Mouse (Mus musculus): ENCODE data around the gene Efna2. TPM values are rescaled to one million over a fixed set of nuclear protein-coding genes. Genes with fewer than 3 reads are reported as not detected.

Gene Efna2
- polyA plus RNA-seq, 1 experiment, result 11.2 TPM

GRCm38 (mm10) chr10:80182547-80182946, 3.3 kb downstream of the Efna2 start:
- peaks cover 5% of the 10 kb centered on the region for H3K4me1 ChIP-seq (ENCODE audit: control insufficient read depth, insufficient read depth, low read length)
- H3K9ac ChIP-seq (ENCODE audit: low read depth, poor library complexity, severe bottlenecking), result no peak overlapping the region
- no peaks in the 10 kb centered on the region for H3K36me3 ChIP-seq (ENCODE audit: control insufficient read depth, insufficient read depth, low read length, poor library complexity, severe bottlenecking)
- H3K9me3 ChIP-seq (replicated peaks; ENCODE audit: control insufficient read depth, insufficient read depth, low read length, poor library complexity, severe bottlenecking), result no peaks in the 10 kb centered on the region
- H3K4me3 ChIP-seq (ENCODE audit: low read depth, low read length), result no peak overlapping the region
- no peaks in the 10 kb centered on the region for H3K27me3 ChIP-seq (ENCODE audit: control insufficient read depth, insufficient read depth, low read length, poor library complexity, severe bottlenecking)
- TF ChIP-seq EP300 (IDR thresholded peaks at IDR 0.05; ENCODE audit: insufficient read depth, low read depth, low read length) (no peak), CTCF (IDR thresholded peaks at IDR 0.05; ENCODE audit: low read depth, low read length) (no peak), POLR2A (IDR thresholded peaks at IDR 0.05; ENCODE audit: insufficient read depth, low read length) (no peak)
- no peak overlapping the region for H3K27ac ChIP-seq (ENCODE audit: insufficient read depth, low read length)

DNA sequence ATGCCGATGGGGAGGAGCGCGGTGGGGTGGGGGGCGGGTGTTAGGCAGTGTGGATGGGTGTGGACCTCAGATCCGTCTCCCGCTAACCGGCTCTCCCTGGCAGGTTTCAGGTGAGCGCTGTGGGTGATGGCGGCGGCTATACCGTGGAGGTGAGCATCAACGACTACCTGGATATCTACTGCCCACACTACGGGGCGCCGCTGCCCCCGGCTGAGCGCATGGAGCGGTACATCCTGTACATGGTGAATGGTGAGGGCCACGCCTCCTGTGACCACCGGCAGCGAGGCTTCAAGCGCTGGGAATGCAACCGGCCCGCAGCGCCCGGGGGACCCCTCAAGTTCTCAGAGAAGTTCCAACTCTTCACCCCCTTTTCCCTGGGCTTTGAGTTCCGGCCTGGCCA, 7.4 kb downstream of the Efna2 start:
- Histone ChIP-seq H3K4me1 (ENCODE audit: control insufficient read depth, insufficient read depth, low read length) (peaks cover 3% of the 10 kb centered on the region), H3K9ac (ENCODE audit: low read depth, poor library complexity, severe bottlenecking) (no peak overlapping the region), H3K9me3 (replicated peaks; ENCODE audit: control insufficient read depth, insufficient read depth, low read length, poor library complexity, severe bottlenecking) (no peaks in the 10 kb centered on the region), H3K27ac (ENCODE audit: insufficient read depth, low read length) (no peak overlapping the region), H3K4me3 (ENCODE audit: low read depth, low read length) (peak overlapping the region; percentile 1; the same call in 1 of the 2 replicates), H3K36me3 (ENCODE audit: control insufficient read depth, insufficient read depth, low read length, poor library complexity, severe bottlenecking) (no peaks in the 10 kb centered on the region), H3K27me3 (ENCODE audit: control insufficient read depth, insufficient read depth, low read length, poor library complexity, severe bottlenecking) (no peaks in the 10 kb centered on the region; the same call in 1 of the 2 replicates)
- TF ChIP-seq POLR2A (IDR thresholded peaks at IDR 0.05; ENCODE audit: insufficient read depth, low read length) (no peak), CTCF (IDR thresholded peaks at IDR 0.05; ENCODE audit: low read depth, low read length) (no peak), EP300 (IDR thresholded peaks at IDR 0.05; ENCODE audit: insufficient read depth, low read depth, low read length) (no peak)

- Histone ChIP-seq H3K4me3 (ENCODE audit: low read depth, low read length) (no peak overlapping the region), H3K9me3 (replicated peaks; ENCODE audit: control insufficient read depth, insufficient read depth, low read length, poor library complexity, severe bottlenecking) (no peaks in the 10 kb centered on the region), H3K9ac (ENCODE audit: low read depth, poor library complexity, severe bottlenecking) (no peak overlapping the region), H3K36me3 (ENCODE audit: control insufficient read depth, insufficient read depth, low read length, poor library complexity, severe bottlenecking) (no peaks in the 10 kb centered on the region), H3K4me1 (ENCODE audit: control insufficient read depth, insufficient read depth, low read length) (peaks cover 3% of the 10 kb centered on the region), H3K27ac (ENCODE audit: insufficient read depth, low read length) (no peak overlapping the region), H3K27me3 (ENCODE audit: control insufficient read depth, insufficient read depth, low read length, poor library complexity, severe bottlenecking) (no peaks in the 10 kb centered on the region; the same call in 1 of the 2 replicates)
- TF ChIP-seq POLR2A (IDR thresholded peaks at IDR 0.05; ENCODE audit: insufficient read depth, low read length) (no peak), CTCF (IDR thresholded peaks at IDR 0.05; ENCODE audit: low read depth, low read length) (no peak), EP300 (IDR thresholded peaks at IDR 0.05; ENCODE audit: insufficient read depth, low read depth, low read length) (no peak)
Measured at GRCm38 (mm10) chr10:80187739-80188138, 8.5 kb downstream of the Efna2 start.

- Histone ChIP-seq H3K4me3 (ENCODE audit: low read depth, low read length) (no peak overlapping the region), H3K36me3 (ENCODE audit: control insufficient read depth, insufficient read depth, low read length, poor library complexity, severe bottlenecking) (no peaks in the 10 kb centered on the region), H3K9me3 (replicated peaks; ENCODE audit: control insufficient read depth, insufficient read depth, low read length, poor library complexity, severe bottlenecking) (no peaks in the 10 kb centered on the region), H3K27ac (ENCODE audit: insufficient read depth, low read length) (no peak overlapping the region), H3K9ac (ENCODE audit: low read depth, poor library complexity, severe bottlenecking) (no peak overlapping the region), H3K27me3 (ENCODE audit: control insufficient read depth, insufficient read depth, low read length, poor library complexity, severe bottlenecking) (no peaks in the 10 kb centered on the region; the same call in 1 of the 2 replicates), H3K4me1 (ENCODE audit: control insufficient read depth, insufficient read depth, low read length) (peaks cover 3% of the 10 kb centered on the region)
- TF ChIP-seq POLR2A (IDR thresholded peaks at IDR 0.05; ENCODE audit: insufficient read depth, low read length) (no peak), CTCF (IDR thresholded peaks at IDR 0.05; ENCODE audit: low read depth, low read length) (no peak), EP300 (IDR thresholded peaks at IDR 0.05; ENCODE audit: insufficient read depth, low read depth, low read length) (no peak)
Measured at GRCm38 (mm10) chr10:80188453-80189024, 9.3 kb downstream of the Efna2 start.

DNA sequence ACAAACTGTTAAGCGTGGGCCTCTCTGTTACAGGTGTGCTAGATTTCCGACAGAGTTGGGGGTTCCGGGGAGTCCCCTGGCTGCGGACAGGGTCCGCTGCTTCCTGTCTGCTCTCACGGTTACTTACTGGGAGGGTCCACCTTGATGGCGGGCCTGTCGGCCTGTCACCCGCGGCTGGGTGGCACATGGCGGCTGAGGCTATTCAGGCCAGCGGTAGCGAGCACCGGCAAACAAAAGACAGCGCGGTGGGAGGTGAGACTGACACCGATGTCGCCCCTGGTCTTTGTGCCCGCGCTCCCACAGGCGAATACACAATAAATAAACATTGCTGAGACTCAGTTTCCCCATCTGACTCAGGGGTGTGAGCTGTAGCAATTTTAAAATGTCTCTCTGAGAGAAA, 10.7 kb downstream of the Efna2 start:
- Histone ChIP-seq H3K36me3 (ENCODE audit: control insufficient read depth, insufficient read depth, low read length, poor library complexity, severe bottlenecking) (no peaks in the 10 kb centered on the region), H3K4me3 (ENCODE audit: low read depth, low read length) (peak overlapping the region; percentile 18), H3K9me3 (replicated peaks; ENCODE audit: control insufficient read depth, insufficient read depth, low read length, poor library complexity, severe bottlenecking) (no peaks in the 10 kb centered on the region), H3K27me3 (ENCODE audit: control insufficient read depth, insufficient read depth, low read length, poor library complexity, severe bottlenecking) (no peaks in the 10 kb centered on the region; the same call in 1 of the 2 replicates), H3K27ac (ENCODE audit: insufficient read depth, low read length) (no peak overlapping the region), H3K9ac (ENCODE audit: low read depth, poor library complexity, severe bottlenecking) (no peak overlapping the region), H3K4me1 (ENCODE audit: control insufficient read depth, insufficient read depth, low read length) (peaks cover 3% of the 10 kb centered on the region)
- no peak for TF ChIP-seq EP300 (IDR thresholded peaks at IDR 0.05; ENCODE audit: insufficient read depth, low read depth, low read length)
- TF ChIP-seq CTCF (IDR thresholded peaks at IDR 0.05; ENCODE audit: low read depth, low read length), result no peak
- no peak for TF ChIP-seq POLR2A (IDR thresholded peaks at IDR 0.05; ENCODE audit: insufficient read depth, low read length)

- no peaks in the 10 kb centered on the region; the same call in 1 of the 2 replicates for H3K27me3 ChIP-seq (ENCODE audit: control insufficient read depth, insufficient read depth, low read length, poor library complexity, severe bottlenecking)
- H3K9ac ChIP-seq (ENCODE audit: low read depth, poor library complexity, severe bottlenecking), result no peak overlapping the region
- peak overlapping the region; percentile 18 for H3K4me3 ChIP-seq (ENCODE audit: low read depth, low read length)
- no peak for TF ChIP-seq POLR2A (IDR thresholded peaks at IDR 0.05; ENCODE audit: insufficient read depth, low read length)
- TF ChIP-seq CTCF (IDR thresholded peaks at IDR 0.05; ENCODE audit: low read depth, low read length), result no peak
- no peak for TF ChIP-seq EP300 (IDR thresholded peaks at IDR 0.05; ENCODE audit: insufficient read depth, low read depth, low read length)
- H3K36me3 ChIP-seq (ENCODE audit: control insufficient read depth, insufficient read depth, low read length, poor library complexity, severe bottlenecking), result no peaks in the 10 kb centered on the region
- peaks cover 2% of the 10 kb centered on the region for H3K4me1 ChIP-seq (ENCODE audit: control insufficient read depth, insufficient read depth, low read length)
- no peak overlapping the region for H3K27ac ChIP-seq (ENCODE audit: insufficient read depth, low read length)
- no peaks in the 10 kb centered on the region for H3K9me3 ChIP-seq (replicated peaks; ENCODE audit: control insufficient read depth, insufficient read depth, low read length, poor library complexity, severe bottlenecking)
Measured at GRCm38 (mm10) chr10:80190491-80191051, 11.3 kb downstream of the Efna2 start.

Measured in ES-Bruce4 (cell line).